Mouse (Mus musculus): ENCODE data around the gene Tpsg1. TPM values are rescaled to one million over a fixed set of nuclear protein-coding genes. Genes with fewer than 3 reads are reported as not detected.

Tpsg1 gene
- polyA plus RNA-seq (2015; fragmentation: Nextera tagmentation; extraction: Ambion mirVana): 14.4 and 16.6 TPM in 2 replicates

- no peak within 1 kb of the TSS for H3K4me3 ChIP-seq
- ATAC-seq (ENCODE audit: insufficient number of reproducible peaks, low FRiP score, low TSS enrichment, low read depth): no peak
- no peaks in the 10 kb centered on the region for H3K36me3 ChIP-seq
- H3K9me3 ChIP-seq: no peaks in the 10 kb centered on the region
- no peaks in the 10 kb centered on the region for H3K27me3 ChIP-seq
- no peak within 1 kb of the TSS for H3K9ac ChIP-seq
- H3K27ac ChIP-seq: no peak within 1 kb of the TSS
- peaks cover 3% of the 10 kb centered on the region; the same call in 1 of the 2 replicates for H3K4me1 ChIP-seq
- 77% methylated on average over 3 of the region's 3 CpGs for WGBS
- H3K4me2 ChIP-seq: no peak within 1 kb of the TSS
Observed at GRCm38 (mm10) chr17:25368973-25369372, at the start of gene Tpsg1. Tpsg1 (plus strand) TSS chr17:25369273.

- 90% methylated on average over 8 of the region's 8 CpGs for WGBS
- Histone ChIP-seq H3K4me2 (no peak overlapping the region), H3K9ac (no peak overlapping the region), H3K4me3 (no peak overlapping the region), H3K4me1 (no peaks in the 10 kb centered on the region), H3K36me3 (no peaks in the 10 kb centered on the region), H3K27me3 (no peaks in the 10 kb centered on the region), H3K27ac (no peak overlapping the region), H3K9me3 (no peaks in the 10 kb centered on the region)
- no peak for ATAC-seq (ENCODE audit: insufficient number of reproducible peaks, low FRiP score, low TSS enrichment, low read depth)
Observed at GRCm38 (mm10) chr17:25320819-25321218, 48.3 kb upstream of the Tpsg1 start.

GRCm38 (mm10) chr17:25322930-25323329, 46.1 kb upstream of the Tpsg1 start:
- H3K27ac ChIP-seq: no peak overlapping the region
- no peak overlapping the region for H3K9ac ChIP-seq
- no peaks in the 10 kb centered on the region for H3K9me3 ChIP-seq
- H3K4me3 ChIP-seq: no peak overlapping the region
- 0 out of 2 replicates have a peak, but pooled peaks cover under 1% of the 10 kb centered on the region for H3K27me3 ChIP-seq
- no peaks in the 10 kb centered on the region for H3K4me1 ChIP-seq
- ATAC-seq (ENCODE audit: insufficient number of reproducible peaks, low FRiP score, low TSS enrichment, low read depth): no peak
- no peak overlapping the region for H3K4me2 ChIP-seq
- H3K36me3 ChIP-seq: no peaks in the 10 kb centered on the region
- 5% methylated on average over 2 of the region's 2 CpGs for WGBS

GRCm38 (mm10) chr17:25332321-25332720, 36.8 kb upstream of the Tpsg1 start:
- Histone ChIP-seq H3K4me2 (no peak overlapping the region), H3K4me3 (no peak overlapping the region), H3K27ac (no peak overlapping the region), H3K9me3 (no peaks in the 10 kb centered on the region), H3K36me3 (no peaks in the 10 kb centered on the region), H3K4me1 (no peaks in the 10 kb centered on the region; the same call in 1 of the 2 replicates), H3K27me3 (peaks cover 32% of the 10 kb centered on the region), H3K9ac (no peak overlapping the region)
- no peak for ATAC-seq (ENCODE audit: insufficient number of reproducible peaks, low FRiP score, low TSS enrichment, low read depth)
- WGBS: 80% methylated on average over 9 of the region's 9 CpGs

- under 1% methylated on average over 8 of the region's 8 CpGs for WGBS
- no peak overlapping the region for H3K27ac ChIP-seq
- no peaks in the 10 kb centered on the region for H3K36me3 ChIP-seq
Observed at GRCm38 (mm10) chr17:25333943-25334342, 35.1 kb upstream of the Tpsg1 start.

GRCm38 (mm10) chr17:25338218-25338617, 30.9 kb upstream of the Tpsg1 start:
- H3K4me2 ChIP-seq: no peak overlapping the region
- H3K27ac ChIP-seq: no peak overlapping the region
- WGBS: 79% methylated on average over 4 of the region's 4 CpGs
- H3K9me3 ChIP-seq: no peaks in the 10 kb centered on the region
- peaks cover 9% of the 10 kb centered on the region for H3K27me3 ChIP-seq
- no peak overlapping the region for H3K9ac ChIP-seq
- H3K4me3 ChIP-seq: no peak overlapping the region
- H3K4me1 ChIP-seq: no peaks in the 10 kb centered on the region; the same call in 1 of the 2 replicates
- ATAC-seq (ENCODE audit: insufficient number of reproducible peaks, low FRiP score, low TSS enrichment, low read depth): no peak
- no peaks in the 10 kb centered on the region for H3K36me3 ChIP-seq

More at GRCm38 (mm10) chr17:25333943-25334342, 35.1 kb upstream of the Tpsg1 start:
- Histone ChIP-seq H3K27me3 (peaks cover 31% of the 10 kb centered on the region), H3K9ac (no peak overlapping the region), H3K9me3 (no peaks in the 10 kb centered on the region), H3K4me1 (no peaks in the 10 kb centered on the region; the same call in 1 of the 2 replicates), H3K4me3 (no peak overlapping the region), H3K4me2 (no peak overlapping the region)
- no peak for ATAC-seq (ENCODE audit: insufficient number of reproducible peaks, low FRiP score, low TSS enrichment, low read depth)

- no peak for ATAC-seq (ENCODE audit: insufficient number of reproducible peaks, low FRiP score, low TSS enrichment, low read depth)
- no peaks in the 10 kb centered on the region for H3K36me3 ChIP-seq
- 88% methylated on average over 6 of the region's 6 CpGs for WGBS
- H3K9me3 ChIP-seq: no peaks in the 10 kb centered on the region
- H3K4me3 ChIP-seq: no peak overlapping the region
- H3K9ac ChIP-seq: no peak overlapping the region
- no peak overlapping the region for H3K27ac ChIP-seq
- H3K27me3 ChIP-seq: 0 out of 2 replicates have a peak, but pooled peaks cover 3% of the 10 kb centered on the region
- H3K4me1 ChIP-seq: no peaks in the 10 kb centered on the region
- no peak overlapping the region for H3K4me2 ChIP-seq
Observed at GRCm38 (mm10) chr17:25340003-25340402, 29.1 kb upstream of the Tpsg1 start.

GRCm38 (mm10) chr17:25341490-25341889, 27.6 kb upstream of the Tpsg1 start:
- WGBS: 42% methylated on average over 3 of the region's 3 CpGs
- no peak overlapping the region for H3K4me3 ChIP-seq
- H3K4me2 ChIP-seq: no peak overlapping the region
- no peaks in the 10 kb centered on the region for H3K36me3 ChIP-seq
- 0 out of 2 replicates have a peak, but pooled peaks cover 3% of the 10 kb centered on the region for H3K27me3 ChIP-seq
- H3K9me3 ChIP-seq: no peaks in the 10 kb centered on the region
- H3K4me1 ChIP-seq: no peaks in the 10 kb centered on the region
- H3K9ac ChIP-seq: no peak overlapping the region
- ATAC-seq (ENCODE audit: insufficient number of reproducible peaks, low FRiP score, low TSS enrichment, low read depth): no peak
- no peak overlapping the region for H3K27ac ChIP-seq

GRCm38 (mm10) chr17:25345462-25345861, 23.6 kb upstream of the Tpsg1 start, which contains the start of gene Tpsab1:
Tpsab1 (minus strand) TSS chr17:25345562.
- H3K9ac ChIP-seq: no peak within 1 kb of the TSS
- 92% methylated on average over 4 of the region's 4 CpGs for WGBS
- no peaks in the 10 kb centered on the region for H3K36me3 ChIP-seq
- H3K27me3 ChIP-seq: no peaks in the 10 kb centered on the region
- no peaks in the 10 kb centered on the region for H3K4me1 ChIP-seq
- H3K27ac ChIP-seq: no peak within 1 kb of the TSS
- H3K4me2 ChIP-seq: no peak within 1 kb of the TSS
- no peak within 1 kb of the TSS for H3K4me3 ChIP-seq
- no peaks in the 10 kb centered on the region for H3K9me3 ChIP-seq
- ATAC-seq (ENCODE audit: insufficient number of reproducible peaks, low FRiP score, low TSS enrichment, low read depth): no peak

- H3K4me3 ChIP-seq: no peak overlapping the region
- no peaks in the 10 kb centered on the region for H3K4me1 ChIP-seq
- no peak overlapping the region for H3K4me2 ChIP-seq
- WGBS: 57% methylated on average over 2 of the region's 2 CpGs
- H3K36me3 ChIP-seq: no peaks in the 10 kb centered on the region
- no peaks in the 10 kb centered on the region for H3K9me3 ChIP-seq
- no peak overlapping the region for H3K27ac ChIP-seq
- 0 out of 2 replicates have a peak, but pooled peaks cover 2% of the 10 kb centered on the region for H3K27me3 ChIP-seq
- no peak overlapping the region for H3K9ac ChIP-seq
- no peak for ATAC-seq (ENCODE audit: insufficient number of reproducible peaks, low FRiP score, low TSS enrichment, low read depth)
Observed at GRCm38 (mm10) chr17:25361291-25361690, 7.8 kb upstream of the Tpsg1 start.

GRCm38 (mm10) chr17:25363726-25364125, 5.3 kb upstream of the Tpsg1 start:
- Histone ChIP-seq H3K4me3 (no peak overlapping the region), H3K36me3 (no peaks in the 10 kb centered on the region), H3K4me1 (no peaks in the 10 kb centered on the region), H3K9me3 (no peaks in the 10 kb centered on the region), H3K27ac (no peak overlapping the region), H3K9ac (no peak overlapping the region), H3K4me2 (no peak overlapping the region), H3K27me3 (0 out of 2 replicates have a peak, but pooled peaks cover under 1% of the 10 kb centered on the region)
- 6% methylated on average over 1 of the region's 1 CpGs for WGBS
- no peak for ATAC-seq (ENCODE audit: insufficient number of reproducible peaks, low FRiP score, low TSS enrichment, low read depth)

- WGBS: 47% methylated on average over 2 of the region's 2 CpGs
- H3K4me2 ChIP-seq: no peak within 1 kb of the TSS
- no peaks in the 10 kb centered on the region for H3K4me1 ChIP-seq
- H3K36me3 ChIP-seq: no peaks in the 10 kb centered on the region
- H3K27me3 ChIP-seq: no peaks in the 10 kb centered on the region
- no peak for ATAC-seq (ENCODE audit: insufficient number of reproducible peaks, low FRiP score, low TSS enrichment, low read depth)
- no peak within 1 kb of the TSS for H3K9ac ChIP-seq
- no peak within 1 kb of the TSS for H3K27ac ChIP-seq
- no peaks in the 10 kb centered on the region for H3K9me3 ChIP-seq
- no peak within 1 kb of the TSS for H3K4me3 ChIP-seq
Observed at GRCm38 (mm10) chr17:25366005-25366404, 3.1 kb upstream of the Tpsg1 start, which contains the start of gene Tpsb2. Tpsb2 (plus strand) TSS chr17:25366305.

- WGBS: 77% methylated on average over 8 of the region's 8 CpGs
- Histone ChIP-seq H3K9me3 (no peaks in the 10 kb centered on the region), H3K27me3 (no peaks in the 10 kb centered on the region), H3K4me3 (no peak overlapping the region), H3K4me2 (no peak overlapping the region), H3K4me1 (peaks cover 5% of the 10 kb centered on the region; the same call in 1 of the 2 replicates), H3K9ac (no peak overlapping the region), H3K36me3 (peaks cover 27% of the 10 kb centered on the region), H3K27ac (no peak overlapping the region)
- no peak for ATAC-seq (ENCODE audit: insufficient number of reproducible peaks, low FRiP score, low TSS enrichment, low read depth)
Observed at GRCm38 (mm10) chr17:25372491-25372890, 3.4 kb downstream of the Tpsg1 start.

All from limb, embryonic 15.5 days (tissue).